Mouse (Mus musculus): ENCODE measurements around the gene Ppp2r3a.

- no peak for TF ChIP-seq JUND (IDR thresholded peaks at IDR 0.05; ENCODE audit: low read depth, low read length)
- TF ChIP-seq HCFC1 (IDR thresholded peaks at IDR 0.05; ENCODE audit: low read depth, low read length) = no peak
- no peak for TF ChIP-seq ZMIZ1 (IDR thresholded peaks at IDR 0.05; ENCODE audit: low read depth, low read length)
- peak; percentile 35; the same call in 1 of the 2 replicates for TF ChIP-seq TCF12 (IDR thresholded peaks at IDR 0.05; ENCODE audit: low read depth, low read length)
- TF ChIP-seq CTCF (IDR thresholded peaks at IDR 0.05 in 2 of 3, conservative IDR thresholded peaks at IDR 0.05 in 1 of 3; ENCODE audit: control insufficient read depth in 1 of 3, insufficient read depth in 1 of 3, low read depth in 2 of 3, low read length in 3 of 3, poor library complexity in 1 of 3, severe bottlenecking in 1 of 3) = no peak
- no peak for TF ChIP-seq MEF2A (IDR thresholded peaks at IDR 0.05; ENCODE audit: extremely low read depth, insufficient replicate concordance, low read depth, low read length, poor library complexity, severe bottlenecking)
These were observed 6.1 kb downstream of the Ppp2r3a start for GRCm38 (mm10) chr9:101245493-101245892.
